Mouse (Mus musculus): Measurements from ENCODE around the gene Ncoa5. TPM values are rescaled to one million over a fixed set of nuclear protein-coding genes. Genes with fewer than 3 reads are reported as not detected.

Ncoa5 gene
- 37.6 and 40.5 TPM in 2 replicates for total RNA-seq (2021)
- long read RNA-seq, experiment 1, transcript Ncoa5-203 (8 exons, 3,117 nt) = minor isoform, 5 of 34 reads
- long read RNA-seq, experiment 1, transcript Ncoa5-201 (8 exons, 3,179 nt) = major isoform, 16 of 34 reads
- long read RNA-seq, experiment 1, partial matches to known transcripts = 6 of 34 reads
- long read RNA-seq, experiment 1, other reads (novel, unspliced or antisense) = 7 of 34 reads
- long read RNA-seq, experiment 2, transcript Ncoa5-201 (8 exons, 3,179 nt) = major isoform, 11 of 34 reads
- long read RNA-seq, experiment 2, transcript Ncoa5-203 (8 exons, 3,117 nt) = minor isoform, 8 of 34 reads
- long read RNA-seq, experiment 2, partial matches to known transcripts = 12 of 34 reads
- long read RNA-seq, experiment 2, other reads (novel, unspliced or antisense) = 3 of 34 reads

- DNase-seq = peak; percentile 99
These were observed at the start of gene Ncoa5 for GRCm38 (mm10) chr2:165034131-165035057. Gene Ncoa5 (minus strand): TSS chr2:165034867.

- no peak for DNase-seq
These were observed 46.6 kb upstream of the Ncoa5 start for GRCm38 (mm10) chr2:165081257-165081656.

GRCm38 (mm10) chr2:165080657-165081056 is 46.0 kb upstream of the Ncoa5 start:
- DNase-seq = peak; percentile 61

- DNase-seq = peak; percentile 75
These were observed 43.9 kb upstream of the Ncoa5 start for GRCm38 (mm10) chr2:165078605-165079004.

- no peak for DNase-seq
These were observed 43.4 kb upstream of the Ncoa5 start for GRCm38 (mm10) chr2:165078045-165078444.

- DNase-seq = no peak
These were observed 42.4 kb upstream of the Ncoa5 start for GRCm38 (mm10) chr2:165077055-165077454.

GRCm38 (mm10) chr2:165074937-165075336 is 40.3 kb upstream of the Ncoa5 start:
- peak; percentile 86 for DNase-seq

GRCm38 (mm10) chr2:165074081-165074884 is 39.6 kb upstream of the Ncoa5 start:
- no peak for DNase-seq

- no peak for DNase-seq
These were observed 38.7 kb upstream of the Ncoa5 start for GRCm38 (mm10) chr2:165073381-165073781.

- peak; percentile 81 for DNase-seq
These were observed 35.6 kb upstream of the Ncoa5 start for GRCm38 (mm10) chr2:165070096-165070816.

- no peak for DNase-seq
These were observed 34.1 kb upstream of the Ncoa5 start for GRCm38 (mm10) chr2:165068806-165069205.

- no peak for DNase-seq
These were observed 29.8 kb upstream of the Ncoa5 start for GRCm38 (mm10) chr2:165064489-165064888.

GRCm38 (mm10) chr2:165061638-165062433 is 27.2 kb upstream of the Ncoa5 start:
- no peak for DNase-seq

GRCm38 (mm10) chr2:165059961-165060360 is 25.3 kb upstream of the Ncoa5 start:
- no peak for DNase-seq

- no peak for DNase-seq
These were observed 21.9 kb upstream of the Ncoa5 start for GRCm38 (mm10) chr2:165056377-165057085.

GRCm38 (mm10) chr2:165055905-165056304 is 21.2 kb upstream of the Ncoa5 start:
- DNase-seq = peak; percentile 33

- DNase-seq = peak; percentile 88
These were observed 20.5 kb upstream of the Ncoa5 start, which contains the start of gene Cd40 for GRCm38 (mm10) chr2:165054888-165055852. Gene Cd40 (plus strand): TSS chr2:165055627.

GRCm38 (mm10) chr2:165051566-165051965 is 16.9 kb upstream of the Ncoa5 start:
- DNase-seq = no peak
